Mouse (Mus musculus) thymus, adult 2 months (tissue): ENCODE data around the gene U2af1l4. TPM values are rescaled to one million over a fixed set of nuclear protein-coding genes. Genes with fewer than 3 reads are reported as not detected.
A peak's percentile ranks its signal among the peaks of the same experiment; 100 is the strongest.

Experiments
- DNase-seq: peaks from one replicate; pipeline ENCODE4 v3.0.0; 2021
- H3K27ac ChIP-seq: fragments of 200-500 bp; 2 replicates; pipeline ENCODE4 v1.5.1; 2012; ENCODE audit warnings: low read length, control low read depth; ENCODE audit not compliant: control insufficient read depth, insufficient read depth
- H3K27me3 ChIP-seq: fragments of 200-500 bp; 2 replicates; pipeline ENCODE4 v1.6.1; 2012; ENCODE audit warnings: mild to moderate bottlenecking, low read length, moderate library complexity, mixed read lengths; ENCODE audit not compliant: control insufficient read depth, insufficient read depth
- H3K36me3 ChIP-seq: fragments of 200-500 bp; 2 replicates; pipeline ENCODE4 v1.6.1; 2012; ENCODE audit warnings: mild to moderate bottlenecking, low read length, moderate library complexity; ENCODE audit not compliant: control insufficient read depth, insufficient read depth
- H3K4me1 ChIP-seq: fragments of 200-500 bp; replicated peaks from 2 replicates; pipeline ENCODE4 v1.6.1; 2012; ENCODE audit warnings: low read length; ENCODE audit not compliant: control insufficient read depth, insufficient read depth
- H3K4me3 ChIP-seq: fragments of 200-500 bp; 2 replicates; pipeline ENCODE4 v1.5.1; 2012; ENCODE audit warnings: mild to moderate bottlenecking, low read length, control low read depth, moderate library complexity; ENCODE audit not compliant: control insufficient read depth, insufficient read depth
- CTCF ChIP-seq: fragments of 200-500 bp; IDR thresholded peaks from 2 replicates; pipeline ENCODE4 v1.5.1; 2012; ENCODE audit warnings: mild to moderate bottlenecking, control low read depth, low read length, moderate library complexity, borderline replicate concordance; ENCODE audit not compliant: control insufficient read depth, poor library complexity, insufficient read depth; ENCODE audit errors: extremely low read depth
- POLR2A ChIP-seq: fragments of 200-500 bp; IDR thresholded peaks from 2 replicates; pipeline ENCODE4 v1.6.1; 2012; ENCODE audit warnings: mild to moderate bottlenecking, low read length, control low read depth, moderate library complexity; ENCODE audit not compliant: control insufficient read depth, poor library complexity, insufficient read depth; ENCODE audit errors: extremely low read depth
- WGBS: fragments of 180-500 bp; shearing (Covaris S2); methylation state at CpG from one replicate; pipeline ENCODE4 v1.1.7; 2018; 5-methylcytosine and 5-hydroxymethylcytosine counted together
- polyA plus RNA-seq: library from polyadenylated mRNA; depleted of rRNA; stranded (reverse); fragments of >200 nt; gene quantifications from 2 replicates; pipeline ENCODE4 v1.2.3, GENCODE M21; 2012

The U2af1l4 gene
- polyA plus RNA-seq, 1 experiment = 84.2 TPM

GRCm38 (mm10) chr7:30524487-30524886 is 38.6 kb upstream of the U2af1l4 start:
- no peak for DNase-seq
- Histone ChIP-seq H3K4me1 (no peaks in the 10 kb centered on the region), H3K27ac (no peak overlapping the region), H3K4me3 (no peak overlapping the region), H3K27me3 (no peaks in the 10 kb centered on the region), H3K36me3 (peaks cover 35% of the 10 kb centered on the region)
- WGBS = 95% methylated on average over 6 of the region's 6 CpGs
- TF ChIP-seq CTCF (no peak), POLR2A (no peak)

- Histone ChIP-seq H3K4me3 (no peak overlapping the region), H3K27me3 (no peaks in the 10 kb centered on the region), H3K27ac (no peak overlapping the region), H3K4me1 (no peaks in the 10 kb centered on the region), H3K36me3 (peaks cover 45% of the 10 kb centered on the region)
- TF ChIP-seq CTCF = no peak
- TF ChIP-seq POLR2A = no peak
- WGBS = 91% methylated on average over 10 of the region's 10 CpGs
- no peak for DNase-seq
Measured at GRCm38 (mm10) chr7:30525954-30526353, 37.1 kb upstream of the U2af1l4 start.

GRCm38 (mm10) chr7:30526399-30526798 is 36.7 kb upstream of the U2af1l4 start:
- no peaks in the 10 kb centered on the region for H3K27me3 ChIP-seq
- peaks cover 45% of the 10 kb centered on the region for H3K36me3 ChIP-seq
- no peak overlapping the region for H3K4me3 ChIP-seq
- no peaks in the 10 kb centered on the region for H3K4me1 ChIP-seq
- TF ChIP-seq POLR2A = no peak
- no peak for TF ChIP-seq CTCF
- H3K27ac ChIP-seq = no peak overlapping the region
- WGBS = 93% methylated on average over 17 of the region's 17 CpGs
- DNase-seq = no peak

- Histone ChIP-seq H3K27ac (no peak overlapping the region), H3K4me1 (no peaks in the 10 kb centered on the region), H3K36me3 (peaks cover 48% of the 10 kb centered on the region), H3K4me3 (no peak overlapping the region), H3K27me3 (no peaks in the 10 kb centered on the region)
- TF ChIP-seq POLR2A = no peak
- TF ChIP-seq CTCF = no peak
- no peak for DNase-seq
- 95% methylated on average over 14 of the region's 14 CpGs for WGBS
Measured at GRCm38 (mm10) chr7:30526981-30527380, 36.1 kb upstream of the U2af1l4 start.

DNA sequence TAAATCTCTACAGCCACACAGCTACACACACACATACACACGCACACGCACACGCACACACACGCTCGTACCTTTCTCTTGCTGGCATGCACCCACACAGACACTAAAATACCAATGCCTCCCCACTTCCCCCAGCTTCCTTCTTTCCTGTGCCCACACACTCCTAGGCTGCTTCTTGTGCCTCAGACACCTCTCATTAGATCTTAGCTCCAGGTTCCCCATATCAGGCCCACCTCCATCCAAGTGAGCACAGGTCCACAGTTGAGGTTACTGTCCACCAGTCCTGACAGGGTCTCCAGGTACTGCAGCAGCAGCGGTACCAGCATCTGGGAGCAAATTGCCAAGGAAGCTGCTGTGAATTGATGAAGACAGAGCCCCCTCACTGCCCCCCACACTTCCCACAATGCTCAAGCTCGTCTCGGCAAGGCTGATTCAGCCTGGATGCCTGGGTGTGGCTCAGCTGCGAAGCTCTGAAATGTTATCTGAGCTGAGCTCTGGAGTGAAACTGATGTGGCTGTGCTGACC is 31.7 kb upstream of the U2af1l4 start:
- no peak overlapping the region for H3K27ac ChIP-seq
- WGBS = 86% methylated on average over 9 of the region's 9 CpGs
- no peak for TF ChIP-seq CTCF
- no peak for TF ChIP-seq POLR2A
- no peak for DNase-seq
- peaks cover 12% of the 10 kb centered on the region for H3K4me1 ChIP-seq
- H3K27me3 ChIP-seq = no peaks in the 10 kb centered on the region
- H3K36me3 ChIP-seq = peaks cover 44% of the 10 kb centered on the region
- H3K4me3 ChIP-seq = no peak overlapping the region

DNA sequence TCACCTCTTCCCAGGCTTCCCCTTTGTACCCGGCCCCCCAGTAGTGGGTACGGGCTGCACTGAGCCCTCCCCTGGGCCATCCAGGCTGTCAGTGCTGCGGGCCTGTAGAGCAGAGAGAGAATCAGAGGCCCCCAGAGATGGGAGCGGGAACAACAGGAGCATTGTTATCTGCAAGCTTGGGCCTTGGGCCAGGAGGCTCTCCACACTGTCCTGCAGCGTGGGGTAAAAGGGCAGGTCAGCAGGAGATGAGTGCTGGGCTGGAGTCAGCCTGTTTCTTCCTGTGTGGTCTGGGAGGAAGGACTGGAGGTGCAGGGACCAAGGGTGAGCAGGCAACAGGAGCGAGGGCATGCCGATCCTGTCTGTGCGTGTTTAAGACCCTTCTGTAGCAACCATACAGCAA is 30.2 kb upstream of the U2af1l4 start:
- no peak for TF ChIP-seq POLR2A
- TF ChIP-seq CTCF = no peak
- Histone ChIP-seq H3K4me3 (no peak overlapping the region), H3K27me3 (no peaks in the 10 kb centered on the region), H3K4me1 (peaks cover 12% of the 10 kb centered on the region), H3K27ac (no peak overlapping the region), H3K36me3 (peaks cover 31% of the 10 kb centered on the region)
- DNase-seq = no peak
- 87% methylated on average over 8 of the region's 8 CpGs for WGBS

- 38% methylated on average over 26 of the region's 26 CpGs for WGBS
- Histone ChIP-seq H3K27ac (no peak overlapping the region), H3K27me3 (no peaks in the 10 kb centered on the region), H3K4me1 (peaks cover 12% of the 10 kb centered on the region), H3K36me3 (peaks cover 20% of the 10 kb centered on the region), H3K4me3 (peak overlapping the region; percentile 80)
- peak; percentile 25; the same call in 1 of the 2 replicates for TF ChIP-seq CTCF
- no peak for TF ChIP-seq POLR2A
- peak; percentile 22 for DNase-seq
Measured at GRCm38 (mm10) chr7:30533941-30534632, 29.0 kb upstream of the U2af1l4 start.
